Mouse (Mus musculus): ENCODE data around the gene Prnd.

Prnd gene

GRCm38 (mm10) chr2:131940506-131940905, 10.2 kb upstream of the Prnd start:
- DNase-seq (ENCODE audit: low spot score in 2 of 2) = no peak

GRCm38 (mm10) chr2:131941501-131941900, 9.2 kb upstream of the Prnd start:
- DNase-seq (ENCODE audit: low spot score in 2 of 2) = no peak

GRCm38 (mm10) chr2:131944370-131944769, 6.3 kb upstream of the Prnd start:
- DNase-seq (ENCODE audit: low spot score in 2 of 2) = no peak

GRCm38 (mm10) chr2:131945225-131945624, 5.4 kb upstream of the Prnd start:
- DNase-seq (ENCODE audit: low spot score in 2 of 2) = no peak

- DNase-seq (ENCODE audit: low spot score in 2 of 2) = no peak
Measured at GRCm38 (mm10) chr2:131945765-131946164, 4.9 kb upstream of the Prnd start.

GRCm38 (mm10) chr2:131946351-131946750, 4.3 kb upstream of the Prnd start:
- no peak for DNase-seq (ENCODE audit: low spot score in 2 of 2)

GRCm38 (mm10) chr2:131948156-131948555, 2.5 kb upstream of the Prnd start:
- DNase-seq (ENCODE audit: low spot score in 2 of 2) = no peak

GRCm38 (mm10) chr2:131948916-131949639, 1.6 kb upstream of the Prnd start:
- no peak for DNase-seq (ENCODE audit: low spot score in 2 of 2)

GRCm38 (mm10) chr2:131949767-131950597, 679 bp upstream of the Prnd start:
- DNase-seq (ENCODE audit: low spot score in 2 of 2) = peak in 1 of 2 experiments; percentile 61

GRCm38 (mm10) chr2:131952456-131952855, 1.8 kb downstream of the Prnd start:
- DNase-seq (ENCODE audit: low spot score in 2 of 2) = no peak

- no peak for DNase-seq (ENCODE audit: low spot score in 2 of 2)
Measured at GRCm38 (mm10) chr2:131952961-131953538, 2.4 kb downstream of the Prnd start.

- no peak for DNase-seq (ENCODE audit: low spot score in 2 of 2)
Measured at GRCm38 (mm10) chr2:131953711-131954110, 3.0 kb downstream of the Prnd start.

GRCm38 (mm10) chr2:131954835-131955234, 4.2 kb downstream of the Prnd start:
- no peak for DNase-seq (ENCODE audit: low spot score in 2 of 2)

GRCm38 (mm10) chr2:131955264-131955663, 4.6 kb downstream of the Prnd start:
- DNase-seq (ENCODE audit: low spot score in 2 of 2) = no peak

- DNase-seq (ENCODE audit: low spot score in 2 of 2) = no peak
Measured at GRCm38 (mm10) chr2:131956336-131957256, 5.9 kb downstream of the Prnd start.

GRCm38 (mm10) chr2:131957731-131958222, 7.1 kb downstream of the Prnd start:
- DNase-seq (ENCODE audit: low spot score in 2 of 2) = no peak

- no peak for DNase-seq (ENCODE audit: low spot score in 2 of 2)
Measured at GRCm38 (mm10) chr2:131961671-131962070, 11.0 kb downstream of the Prnd start.

GRCm38 (mm10) chr2:131970597-131970996, 19.9 kb downstream of the Prnd start:
- no peak for DNase-seq (ENCODE audit: low spot score in 2 of 2)

GRCm38 (mm10) chr2:131971098-131971497, 20.4 kb downstream of the Prnd start:
- DNase-seq (ENCODE audit: low spot score in 2 of 2) = no peak

- no peak for DNase-seq (ENCODE audit: low spot score in 2 of 2)
Measured at GRCm38 (mm10) chr2:131976663-131977062, 26.0 kb downstream of the Prnd start.

GRCm38 (mm10) chr2:131980866-131981265, 30.2 kb downstream of the Prnd start:
- no peak for DNase-seq (ENCODE audit: low spot score in 2 of 2)

All from frontal cortex, postnatal 14 days (tissue).